Mouse (Mus musculus): ENCODE data around the gene Trim80.

GRCm38 (mm10) chr11:115425671-115426070 is 14.7 kb upstream of the Trim80 start:
- TF ChIP-seq CTCF (IDR thresholded peaks at IDR 0.05; ENCODE audit: low read depth) (no peak), EP300 (IDR thresholded peaks at IDR 0.05; ENCODE audit: low read depth) (no peak)

Measured in heart, postnatal 0 days (tissue).